Mouse (Mus musculus) stomach, postnatal 0 days (tissue): ENCODE data around the gene Sgpl1.

ENCODE experiments used
- CTCF ChIP-seq: IDR thresholded peaks from 2 replicates; pipeline ENCODE4 v1.5.1; 2016; ENCODE audit warnings: antibody characterized with exemption, low read depth, mild to moderate bottlenecking, moderate library complexity
- EP300 ChIP-seq: optimal IDR thresholded peaks from 2 replicates; pipeline ENCODE3; 2016; ENCODE audit warnings: antibody characterized with exemption

DNA sequence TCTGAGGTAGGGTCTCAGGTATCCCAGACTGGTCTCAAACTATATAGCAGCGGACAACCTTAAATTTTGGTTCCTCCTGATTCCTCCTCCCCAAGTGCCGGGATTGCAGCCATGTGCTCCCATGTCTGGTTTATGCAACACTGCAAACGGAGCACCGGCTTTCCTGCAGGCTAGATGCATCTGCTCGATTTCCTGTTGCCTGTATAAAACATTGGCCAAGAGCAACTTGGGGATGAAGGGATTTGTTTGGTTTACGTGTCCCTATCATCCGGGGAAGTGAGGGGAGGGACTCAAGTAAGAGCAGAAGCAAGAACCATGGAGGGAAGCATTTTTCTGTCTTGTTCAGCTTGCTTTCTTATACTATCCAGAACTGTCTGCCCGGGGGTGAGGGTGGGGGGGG, 47.7 kb upstream of the Sgpl1 start:
- no peak for TF ChIP-seq CTCF
- TF ChIP-seq EP300, result no peak
